Mouse (Mus musculus): ENCODE measurements around the gene Cenpv.

DNA sequence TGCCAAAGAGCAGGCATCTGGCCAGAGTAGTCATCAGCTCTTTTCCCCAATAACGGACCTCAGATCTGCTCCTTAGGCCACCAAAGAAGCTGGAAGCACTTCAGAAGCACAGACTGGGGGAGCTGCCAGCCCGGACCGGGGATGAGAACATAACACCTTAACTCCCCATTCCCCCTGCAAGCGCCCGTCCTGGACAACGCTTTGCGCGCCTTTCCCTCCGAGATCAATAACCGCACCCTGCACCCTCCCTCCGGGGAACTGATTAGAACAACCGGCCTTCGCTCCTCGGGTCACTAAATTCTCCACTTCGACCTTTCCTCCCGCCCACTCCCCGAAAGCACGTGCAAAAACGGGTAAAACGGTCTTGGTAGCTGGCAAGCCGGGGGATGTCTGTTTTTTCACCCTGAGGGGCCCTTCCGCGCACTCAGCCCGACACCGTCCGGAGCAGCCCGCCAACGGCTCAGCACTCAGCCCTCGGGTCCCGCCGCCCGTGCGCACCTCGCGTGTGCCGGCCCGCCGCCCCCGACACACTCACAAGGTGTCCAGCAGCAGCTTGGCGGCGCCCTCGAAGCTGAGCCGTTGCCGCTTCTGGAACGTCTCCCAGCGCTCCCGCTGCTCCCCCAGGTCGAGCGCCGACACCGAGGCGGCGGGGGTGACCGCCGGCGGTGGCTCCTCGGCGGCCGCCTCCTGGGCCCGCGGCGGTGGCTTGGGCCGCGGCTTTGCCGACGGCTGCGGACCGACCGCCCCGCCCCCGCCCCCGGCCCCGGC is 556 bp downstream of the Cenpv start:
- no peak for TF ChIP-seq POLR2A (IDR thresholded peaks at IDR 0.05; ENCODE audit: insufficient read length, low read depth)
- peak in 1 of 3 experiments; percentile 11 for TF ChIP-seq MYOG (IDR thresholded peaks at IDR 0.05; ENCODE audit: control insufficient read depth in 1 of 3, insufficient read depth in 1 of 3, insufficient read length in 2 of 3, low read depth in 2 of 3)
- TF ChIP-seq USF1 (IDR thresholded peaks at IDR 0.05; ENCODE audit: low read depth), result no peak
- TF ChIP-seq TCF12 (IDR thresholded peaks at IDR 0.05; ENCODE audit: insufficient read depth, poor library complexity, severe bottlenecking), result no peak
- no peak for TF ChIP-seq MAX (IDR thresholded peaks at IDR 0.05; ENCODE audit: low read depth)
- TF ChIP-seq POLR2AphosphoS2 (IDR thresholded peaks at IDR 0.05; ENCODE audit: insufficient read length, low read depth), result no peak
- no peak for TF ChIP-seq TCF3 (IDR thresholded peaks at IDR 0.05; ENCODE audit: insufficient read length, low read depth)
